Mouse (Mus musculus): ENCODE data around the gene Pin4.

The Pin4 gene

DNA sequence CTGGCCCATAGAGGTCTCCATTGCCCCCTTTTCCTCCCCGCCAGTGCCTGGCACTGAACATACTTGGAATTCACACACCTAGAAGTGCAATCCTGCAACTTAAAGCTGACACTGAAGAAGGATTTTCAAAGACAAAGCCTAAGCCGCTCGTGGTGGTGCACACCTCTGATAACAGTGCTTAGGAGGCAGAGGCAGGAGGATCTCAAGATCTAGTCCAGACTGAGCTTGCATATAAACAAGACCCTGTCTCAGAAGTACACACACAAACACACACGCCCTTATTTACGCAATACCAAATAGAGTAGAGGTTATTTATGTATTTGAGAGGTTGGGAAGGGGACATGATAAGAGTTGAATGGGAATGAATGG lies 38.2 kb downstream of the Pin4 start:
- DNase-seq: no peak

DNA sequence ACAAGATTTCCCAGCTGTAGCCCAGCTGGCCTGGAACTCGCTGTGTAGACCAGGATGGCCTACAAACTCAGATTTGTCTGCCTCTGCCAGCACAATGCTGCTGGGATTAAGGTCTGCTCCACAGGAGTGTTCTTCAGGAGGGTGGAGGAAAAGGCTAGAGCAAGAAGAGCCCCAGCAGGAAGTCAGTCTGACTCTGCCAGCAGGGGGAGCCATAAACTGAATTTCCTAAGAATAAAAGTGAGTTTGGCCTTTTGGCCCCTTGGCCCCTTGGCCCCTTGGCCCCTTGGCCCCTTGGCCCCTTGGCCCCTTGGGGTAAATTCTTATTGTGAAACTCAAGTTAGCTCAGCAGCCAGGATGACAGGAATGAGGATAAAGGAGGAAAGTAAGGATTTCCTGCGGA lies 40.5 kb downstream of the Pin4 start:
- no peak for DNase-seq

DNA sequence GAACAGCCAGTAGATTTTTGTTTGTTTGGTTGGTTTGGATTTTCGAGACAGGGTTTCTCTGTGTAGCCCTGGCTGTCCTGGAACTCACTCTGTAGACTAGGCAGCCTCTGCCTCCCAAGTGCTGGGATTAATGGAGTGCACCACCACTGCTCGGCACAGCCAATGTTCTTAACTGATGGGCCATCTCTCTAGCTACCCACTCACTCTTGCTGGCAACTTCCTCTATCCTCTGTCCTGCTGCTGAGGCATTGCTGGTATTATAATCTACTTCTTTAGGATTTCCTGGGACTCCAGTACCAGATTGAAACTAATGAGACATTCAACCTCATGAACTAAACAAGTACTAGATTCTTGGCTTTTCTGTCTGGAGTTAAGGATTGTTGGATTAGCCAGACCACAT lies 41.3 kb downstream of the Pin4 start:
- DNase-seq: no peak

DNA sequence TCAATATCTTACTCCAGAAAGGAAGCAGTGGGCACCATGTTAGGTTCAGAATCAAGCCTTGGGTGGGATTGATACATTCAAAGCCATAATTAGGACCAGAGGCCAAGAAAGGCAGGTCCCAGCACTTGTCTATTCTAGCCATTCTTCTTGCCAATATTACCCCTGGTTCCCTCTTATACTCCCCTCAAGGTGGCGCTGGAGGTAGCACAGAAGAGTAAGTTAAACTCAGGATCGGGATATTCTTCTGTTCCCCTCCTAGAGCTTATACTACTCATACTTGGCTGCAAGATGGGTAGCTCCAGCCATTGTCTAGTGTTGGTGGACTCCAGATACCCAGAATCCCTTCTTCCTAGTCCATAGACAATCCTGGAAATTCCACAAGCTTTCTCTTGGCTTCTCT lies 43.8 kb downstream of the Pin4 start:
- no peak for DNase-seq

DNA sequence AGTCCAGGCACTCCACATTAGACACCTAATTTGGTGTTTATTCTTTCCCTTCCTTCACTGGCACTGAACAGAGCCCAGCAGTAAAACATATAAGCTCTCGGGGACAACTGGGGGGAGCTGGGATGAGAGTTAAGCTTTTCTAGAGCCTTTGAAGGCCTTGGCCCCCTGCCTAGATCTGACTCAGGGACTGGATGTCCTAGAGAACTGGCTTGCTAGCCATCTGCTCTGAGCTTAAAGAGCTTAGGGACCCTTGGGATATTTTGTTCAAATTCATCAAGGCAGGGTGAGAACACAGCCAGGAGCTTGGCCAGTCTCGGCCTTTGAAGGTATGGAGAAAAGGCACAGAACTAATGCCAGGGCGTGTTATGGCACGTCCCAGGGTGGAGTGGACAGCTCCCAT lies 44.3 kb downstream of the Pin4 start:
- no peak for DNase-seq

DNA sequence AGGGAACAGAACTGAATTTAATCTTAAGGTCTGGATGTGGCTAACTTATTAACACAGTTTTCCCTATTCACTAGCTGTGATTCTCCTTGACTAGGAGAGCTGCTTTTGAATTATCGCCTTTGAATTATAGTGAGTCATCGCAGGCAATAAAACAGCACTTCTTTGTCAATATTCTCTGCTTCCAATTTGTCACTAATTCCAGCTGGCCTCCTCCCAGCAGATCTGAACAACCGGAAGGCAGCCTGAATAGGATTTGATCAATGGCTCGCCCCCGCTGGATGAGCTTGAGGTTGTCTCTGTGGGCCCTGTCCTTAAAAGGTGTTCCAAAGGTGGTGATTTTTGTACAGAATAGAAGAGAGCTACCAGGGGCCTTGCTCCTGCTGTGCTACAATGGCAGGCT lies 47.3 kb downstream of the Pin4 start:
- no peak for DNase-seq

DNA sequence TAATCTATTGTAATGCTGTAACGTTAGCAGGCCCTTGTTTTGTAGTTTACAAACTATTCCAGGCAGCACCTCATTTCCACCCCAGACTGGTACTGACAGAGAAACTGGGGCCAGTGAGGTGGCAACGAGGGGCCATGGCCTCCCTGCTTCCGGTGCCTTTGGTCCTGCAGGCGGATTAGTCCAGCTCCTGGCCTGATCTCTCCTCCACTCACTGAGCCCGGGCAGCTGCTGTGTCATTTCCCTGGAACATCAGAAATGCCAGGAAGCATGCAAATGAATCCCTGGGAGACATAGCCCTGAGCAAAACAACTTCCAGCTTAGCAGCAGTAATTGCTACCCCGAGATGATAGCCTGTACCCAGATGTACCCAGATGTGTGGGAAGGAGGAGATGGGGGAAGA lies 47.7 kb downstream of the Pin4 start:
- no peak for DNase-seq

DNA sequence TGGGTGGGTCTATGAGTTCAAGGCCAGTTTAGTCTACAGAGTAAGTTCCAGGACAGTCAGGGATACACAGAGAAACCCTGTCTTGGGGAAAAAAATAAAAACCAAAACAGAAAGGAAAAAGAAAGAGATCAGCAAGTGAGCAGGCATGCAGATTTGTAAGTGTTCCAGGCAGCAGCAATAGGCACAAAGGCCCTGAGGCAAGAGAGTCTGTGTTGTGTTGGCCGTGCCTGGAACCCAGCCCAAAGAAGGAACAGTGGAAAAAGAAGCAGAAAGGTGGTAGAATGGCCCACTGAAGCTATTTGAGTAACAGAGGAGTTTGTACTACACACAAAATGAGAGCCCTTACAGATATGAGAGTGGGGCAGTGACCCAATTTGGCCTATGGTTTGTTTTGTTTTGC lies 50.5 kb downstream of the Pin4 start:
- no peak for DNase-seq

DNA sequence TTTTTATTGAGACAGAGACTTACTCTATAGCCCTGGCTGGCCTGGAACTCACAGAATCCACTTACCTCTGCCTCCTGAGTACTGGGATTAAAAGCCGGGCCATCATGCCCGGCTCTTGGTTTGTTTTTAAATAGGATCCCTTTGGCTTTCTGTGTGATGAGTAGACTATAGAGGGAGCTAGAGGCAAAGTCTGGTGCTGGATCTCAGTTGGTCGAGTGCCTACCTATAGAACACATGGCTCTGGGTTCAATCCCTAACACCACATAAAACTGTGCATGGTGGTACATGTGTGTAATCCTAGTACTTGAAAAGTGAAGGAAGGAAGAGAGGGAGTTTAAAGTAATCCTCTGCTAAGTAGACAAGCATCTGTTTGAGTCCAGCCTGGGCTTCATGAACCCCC lies 50.9 kb downstream of the Pin4 start:
- DNase-seq: no peak

DNA sequence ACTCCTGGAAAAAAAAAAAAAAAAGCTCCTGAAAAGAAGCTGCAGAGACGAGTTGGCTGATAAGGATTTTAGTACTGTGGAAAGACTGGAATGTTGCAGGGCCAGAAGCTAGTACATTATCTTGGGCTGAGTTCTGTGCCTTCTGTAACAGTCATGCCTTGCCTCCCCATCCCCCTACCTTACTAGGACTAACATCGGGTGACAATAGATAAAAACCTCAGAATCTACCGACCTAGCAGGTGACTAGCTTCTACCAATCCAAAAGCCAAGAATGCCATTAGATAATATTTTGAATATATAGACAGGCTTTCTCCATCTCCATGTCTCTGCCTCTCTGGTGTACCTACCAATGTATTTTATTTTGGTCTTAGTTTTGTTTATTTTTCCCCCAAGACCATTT lies 51.7 kb downstream of the Pin4 start:
- DNase-seq: no peak

DNA sequence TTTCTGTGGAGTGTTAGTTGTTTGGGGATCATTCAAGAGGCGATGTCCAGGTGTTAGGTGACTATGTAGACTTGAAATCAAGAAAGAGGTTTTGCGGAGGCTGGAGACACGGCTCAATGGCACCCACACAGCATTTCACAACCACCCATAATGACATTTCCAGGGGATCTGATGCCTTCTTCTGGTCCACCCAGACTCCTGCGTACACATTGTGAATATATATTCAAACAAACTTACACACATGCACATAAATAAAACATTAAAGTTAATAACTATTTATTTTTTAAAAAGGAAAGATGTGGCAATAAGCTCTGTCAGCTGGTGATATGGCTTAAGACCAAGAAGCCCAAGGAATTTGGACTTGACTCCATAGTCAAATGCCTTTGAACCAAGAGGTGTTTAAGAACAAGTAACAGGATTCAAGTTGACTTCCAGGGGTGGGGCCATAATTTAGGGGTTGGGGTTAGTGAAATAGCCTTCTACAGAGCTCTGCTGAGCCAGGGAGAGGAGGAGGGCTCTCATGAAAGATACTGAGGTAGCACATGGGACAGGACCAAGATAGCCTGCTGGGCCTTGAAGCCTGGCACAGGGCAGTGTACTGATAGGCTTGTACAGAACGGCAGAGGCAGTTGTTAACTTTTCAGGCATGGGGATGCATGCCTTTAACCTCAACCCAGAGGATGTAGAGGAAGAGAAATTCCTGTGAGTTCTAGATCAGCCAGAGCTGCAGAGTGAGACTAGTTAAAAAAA lies 56.5 kb downstream of the Pin4 start:
- DNase-seq: no peak
